Mouse (Mus musculus) brain, embryonic 14.5 days (tissue): ENCODE measurements at regions not wholly inside any gene's neighbourhood (a gene's known extent, or its start where the extent isn't known, plus 50 kb on each side); places are given as distances from the start of the nearest gene placed in this dataset.

Experiments used
- CTCF ChIP-seq: fragments of 200-500 bp; IDR thresholded peaks from 2 replicates; pipeline ENCODE4 v1.5.1; 2012; ENCODE audit warnings: inconsistent platforms, mild to moderate bottlenecking, moderate library complexity, borderline replicate concordance; ENCODE audit not compliant: insufficient read depth, insufficient read length; ENCODE audit errors: extremely low read depth
- POLR2A ChIP-seq: fragments of 200-500 bp; IDR thresholded peaks from 2 replicates; pipeline ENCODE4 v1.6.1; 2012; ENCODE audit warnings: mild to moderate bottlenecking, inconsistent platforms, borderline replicate concordance; ENCODE audit not compliant: poor library complexity, insufficient read depth, insufficient read length, severe bottlenecking; ENCODE audit errors: extremely low read depth

- TF ChIP-seq CTCF (no peak), POLR2A (no peak)
These were observed 95.0 kb upstream of the Supt20 start for GRCm38 (mm10) chr3:54597326-54598274.
